Mouse (Mus musculus) layer of hippocampus, adult 18-20 months (tissue): ENCODE results near the gene Olfr520. TPM values are rescaled to one million over a fixed set of nuclear protein-coding genes. Genes with fewer than 3 reads are reported as not detected.
"Not testable (repeated sequence)": the region's sequence is repeated elsewhere in the genome, so short reads cannot be mapped to it uniquely, and the experiment has no call there.

Experiments used
- DNase-seq, 2 experiments: peaks; one replicate each; pipeline ENCODE4 v3.0.0; 2022; ENCODE audit warnings: low spot score in 2 of 2
- long read RNA-seq: library from polyadenylated mRNA; stranded (forward); transcript quantifications from one replicate; pipeline ENCODE4 v2.0.0, GENCODE M21; 2021
- total RNA-seq, 2 experiments: library from RNA; stranded (reverse); gene quantifications; 2 replicates each; pipeline ENCODE4 v1.2.3; 2021

Gene Olfr520
- not detected for total RNA-seq
- long read RNA-seq: 0 reads

DNA sequence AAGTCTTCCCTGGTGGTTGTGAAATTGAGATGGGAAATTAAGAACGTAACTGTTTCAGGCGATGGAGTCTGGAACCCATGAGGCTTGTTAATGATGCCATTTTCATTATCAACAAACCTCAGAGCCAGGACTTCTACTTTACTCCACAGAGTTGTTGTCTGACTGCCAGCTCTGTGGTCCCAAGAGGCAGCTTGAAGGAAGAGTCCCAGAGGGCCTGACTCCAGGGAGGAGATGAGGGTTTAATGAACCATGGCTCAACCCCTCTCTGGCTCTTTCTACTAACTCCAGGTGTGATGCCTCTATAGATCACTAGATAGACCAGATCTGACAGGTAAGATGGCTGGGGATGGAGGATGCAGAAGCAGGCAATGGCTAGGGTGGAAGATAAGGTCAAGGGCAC is at the start of gene Olfr520:
Gene Olfr520, plus strand, starts transcription at position 301 of the 400 bp plus-strand sequence.
- no peak for DNase-seq

DNA sequence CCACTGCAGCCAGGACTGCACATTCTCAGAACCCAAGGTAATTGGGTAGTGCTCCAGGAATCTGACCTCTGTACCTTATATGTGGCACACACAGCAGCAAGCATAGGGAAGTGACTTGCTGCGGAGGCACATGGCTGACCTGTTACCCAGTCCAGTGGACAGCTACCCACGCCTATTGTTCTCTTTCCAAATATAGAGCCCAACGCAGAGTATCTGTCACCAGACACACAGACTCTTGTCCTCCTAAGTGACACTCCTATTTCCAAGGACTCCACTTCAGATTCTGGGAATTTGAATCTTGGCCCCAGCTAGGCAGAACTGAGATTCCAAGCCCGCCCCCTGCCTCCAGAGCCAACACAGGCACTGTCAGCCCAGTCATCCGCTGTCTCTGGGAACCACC is 49.3 kb upstream of the Olfr520 start:
- DNase-seq: no peak

DNA sequence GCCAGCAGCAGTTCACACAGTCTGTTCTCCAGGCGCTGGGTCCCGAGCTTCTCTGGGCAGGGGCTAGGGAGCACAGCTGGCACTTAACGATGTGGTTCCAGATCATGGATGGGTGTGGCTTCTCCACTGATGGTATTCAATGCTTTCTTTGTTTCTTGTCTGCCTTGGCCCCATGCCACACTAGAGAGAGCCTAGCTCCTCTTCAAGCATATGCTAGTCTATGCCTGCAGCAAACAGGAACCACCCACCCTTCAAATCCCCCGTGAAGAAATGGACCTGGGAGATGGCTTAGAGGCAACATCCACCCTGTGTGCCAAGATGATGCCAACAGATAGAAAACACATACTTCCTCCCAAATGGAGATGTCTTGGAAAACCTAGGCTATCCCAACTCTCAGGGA is 46.0 kb upstream of the Olfr520 start:
- peak in 1 of 2 experiments; percentile 49 for DNase-seq

DNA sequence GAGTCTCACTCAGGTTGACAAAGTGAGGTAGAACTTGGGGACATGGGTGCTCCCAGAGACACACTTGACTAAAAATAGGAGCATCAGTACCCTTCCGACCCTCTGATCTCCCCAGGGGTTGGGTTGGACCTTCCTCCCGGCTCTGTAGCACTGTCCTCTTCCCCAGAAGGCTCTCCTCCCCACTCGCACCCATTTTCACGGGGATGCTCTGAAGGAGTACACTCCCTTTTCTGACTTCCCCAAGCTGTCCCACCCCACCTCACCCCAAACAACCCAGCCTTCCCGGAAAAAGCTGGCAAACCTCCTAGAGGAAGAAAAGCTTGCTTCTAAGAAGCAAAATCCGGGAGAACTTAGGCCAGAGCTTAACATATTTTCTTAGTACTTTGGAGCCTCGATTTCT is 39.3 kb upstream of the Olfr520 start:
- DNase-seq: no peak

DNA sequence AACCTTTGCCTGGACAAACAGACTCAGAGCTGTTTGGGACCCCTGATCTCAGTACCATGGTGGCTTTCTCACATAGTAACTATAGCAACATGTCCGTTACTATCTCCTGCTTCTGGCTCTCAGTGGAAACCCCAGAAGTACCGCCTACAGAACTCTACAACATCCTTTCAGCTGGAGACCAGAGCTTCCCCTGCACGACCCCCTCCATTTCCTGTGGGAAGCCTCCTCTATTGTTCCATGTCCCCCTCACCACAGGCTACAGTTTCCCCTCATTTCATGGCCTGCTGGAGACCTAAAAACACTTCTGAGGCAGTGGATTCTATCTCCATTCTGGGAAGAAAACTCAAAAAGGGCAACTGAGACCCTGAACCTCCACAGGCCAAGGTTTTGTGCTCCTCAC is 37.7 kb upstream of the Olfr520 start:
- DNase-seq: no peak

DNA sequence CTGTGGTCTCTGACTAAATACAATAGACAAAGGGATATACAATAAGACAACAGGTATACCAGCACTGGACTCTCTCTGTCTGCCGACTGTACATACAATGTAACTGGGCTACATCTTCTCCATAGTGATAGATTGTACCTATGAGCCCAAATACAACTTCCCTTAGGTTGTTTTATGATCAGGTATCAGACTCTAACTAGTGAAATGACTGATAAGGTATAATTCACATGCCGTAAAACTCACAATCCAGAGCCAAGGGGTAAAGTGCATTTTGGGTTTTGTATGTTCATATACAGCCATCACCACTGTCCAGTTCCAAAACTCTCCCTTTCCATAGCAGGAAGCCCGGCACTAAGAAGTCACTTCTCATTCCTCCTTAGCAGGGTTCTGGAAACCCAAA is 36.7 kb upstream of the Olfr520 start:
- DNase-seq: no peak

DNA sequence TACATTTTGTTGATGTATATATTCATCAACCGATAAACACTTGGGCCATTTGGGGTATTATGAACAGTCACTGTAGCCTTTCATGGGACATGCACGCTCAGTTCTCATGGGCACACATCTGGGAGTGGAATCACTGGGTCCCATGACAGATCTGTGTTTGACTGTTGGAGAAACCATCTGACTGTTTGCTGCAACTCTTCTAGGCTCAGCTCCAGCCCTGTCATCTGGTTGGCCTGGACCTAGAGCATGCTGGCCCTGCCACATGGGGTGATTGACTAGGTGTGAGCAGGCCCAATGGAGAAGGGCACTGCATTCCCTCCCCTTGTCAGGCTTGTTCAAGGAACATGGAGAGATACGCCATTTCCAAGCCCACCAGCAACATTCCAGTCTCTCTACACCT is 36.1 kb upstream of the Olfr520 start:
- DNase-seq: no peak

DNA sequence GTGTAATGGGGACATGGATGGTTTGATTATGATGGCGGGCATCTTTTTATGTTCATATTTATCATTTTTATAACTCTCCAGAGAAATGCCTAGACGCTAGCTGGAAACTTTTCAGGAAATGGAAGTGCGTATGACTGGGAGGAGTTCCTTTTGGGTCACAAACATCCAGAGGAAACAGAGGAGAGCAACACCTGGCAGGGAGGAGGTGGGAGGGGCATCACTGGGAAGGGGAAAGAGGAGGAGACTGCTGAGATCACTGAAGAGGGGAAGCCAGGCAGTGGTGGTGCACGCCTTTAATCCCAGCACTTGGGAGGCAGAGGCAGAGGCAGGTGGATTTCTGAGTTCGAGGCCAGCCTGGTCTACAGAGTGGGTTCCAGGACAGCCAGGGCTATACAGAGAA is 35.6 kb upstream of the Olfr520 start:
- not testable (repeated sequence) for DNase-seq

DNA sequence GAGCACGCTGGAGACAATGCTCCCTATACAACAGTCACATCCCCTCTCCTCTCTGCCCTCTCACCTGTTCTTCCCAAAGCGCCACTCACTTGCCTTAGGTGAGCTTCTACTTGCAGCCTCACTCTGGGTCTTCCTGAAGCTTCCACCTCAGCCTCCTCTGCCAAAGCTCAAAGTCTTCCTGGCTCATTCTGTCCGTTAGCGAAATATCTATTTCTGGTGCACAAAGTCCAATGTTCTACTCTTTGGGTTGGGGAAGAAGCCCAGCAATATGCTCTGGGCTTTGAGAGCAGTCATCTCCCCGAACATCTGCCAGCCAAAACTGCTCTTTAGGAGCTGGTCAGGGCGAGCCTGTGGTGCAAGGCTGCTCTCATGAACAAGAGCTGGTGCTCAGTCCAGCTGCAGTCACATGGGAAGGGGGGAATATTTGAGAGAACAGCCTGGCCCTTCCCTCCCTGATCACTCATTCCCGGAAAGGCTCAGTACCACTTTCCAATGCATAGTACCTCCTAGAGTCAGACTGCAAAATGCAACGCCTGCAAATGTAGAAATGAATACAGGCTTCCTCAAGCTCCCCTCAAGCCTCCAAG is 34.5 kb upstream of the Olfr520 start:
- DNase-seq: no peak

DNA sequence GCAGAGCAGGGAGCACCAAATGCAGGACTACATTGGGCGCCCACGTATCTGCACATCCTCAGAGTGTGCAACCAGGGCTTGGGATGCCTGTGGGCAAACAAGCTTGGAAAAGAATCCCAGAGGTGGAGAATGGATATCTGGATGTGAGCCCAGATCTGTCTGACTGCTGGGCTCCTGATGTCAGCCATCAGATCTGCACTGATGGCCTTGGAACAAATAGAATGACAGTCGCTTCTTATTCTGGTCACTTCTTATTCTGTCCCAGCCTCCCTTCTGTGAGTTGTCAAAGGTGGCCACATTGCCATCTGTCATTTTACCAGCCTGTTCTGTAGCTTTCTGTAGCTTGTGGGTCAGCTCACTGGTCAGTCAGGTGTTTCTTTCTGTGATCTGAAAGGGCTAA is 31.5 kb upstream of the Olfr520 start:
- no peak for DNase-seq

DNA sequence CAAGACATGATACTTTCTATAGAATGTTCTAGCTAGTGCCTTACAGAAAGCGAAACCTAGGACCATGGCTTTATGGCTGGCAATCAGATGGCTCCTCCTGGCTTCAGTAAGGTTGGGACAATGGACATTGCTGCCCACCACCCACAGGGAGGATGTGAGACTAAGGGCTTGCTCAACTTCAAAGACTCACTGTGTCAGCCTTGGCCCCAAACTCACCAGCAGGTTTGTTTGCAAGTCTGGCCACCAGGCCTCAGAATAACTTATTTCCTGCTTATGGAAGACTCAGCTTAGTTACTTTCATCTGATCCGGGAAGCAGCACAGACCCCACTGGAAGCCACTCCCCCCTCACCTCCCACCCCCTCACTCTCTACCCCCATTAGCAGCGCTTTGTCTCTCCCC is 31.0 kb upstream of the Olfr520 start:
- no peak for DNase-seq

DNA sequence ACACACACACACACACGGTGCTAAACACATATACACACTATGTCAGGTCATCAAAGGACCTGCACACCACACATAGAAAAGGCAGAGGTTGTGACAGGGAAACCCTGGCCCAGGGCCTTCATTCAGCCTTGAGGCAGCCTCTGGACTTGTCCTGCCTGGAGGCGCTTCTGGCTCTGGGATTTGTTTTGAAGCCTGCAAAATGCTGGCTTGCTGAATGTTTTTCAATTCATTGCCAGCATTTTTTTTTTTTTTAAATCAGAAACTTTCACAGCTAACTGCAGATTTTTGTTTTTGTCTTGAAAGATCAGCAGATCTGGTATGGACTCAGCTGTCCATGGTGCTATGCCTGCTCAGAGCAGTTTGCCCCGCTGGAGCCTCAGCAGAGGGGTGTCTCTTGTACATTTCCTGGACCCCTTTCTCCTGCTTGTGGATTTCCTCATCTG is 30.3 kb upstream of the Olfr520 start:
- DNase-seq: no peak

DNA sequence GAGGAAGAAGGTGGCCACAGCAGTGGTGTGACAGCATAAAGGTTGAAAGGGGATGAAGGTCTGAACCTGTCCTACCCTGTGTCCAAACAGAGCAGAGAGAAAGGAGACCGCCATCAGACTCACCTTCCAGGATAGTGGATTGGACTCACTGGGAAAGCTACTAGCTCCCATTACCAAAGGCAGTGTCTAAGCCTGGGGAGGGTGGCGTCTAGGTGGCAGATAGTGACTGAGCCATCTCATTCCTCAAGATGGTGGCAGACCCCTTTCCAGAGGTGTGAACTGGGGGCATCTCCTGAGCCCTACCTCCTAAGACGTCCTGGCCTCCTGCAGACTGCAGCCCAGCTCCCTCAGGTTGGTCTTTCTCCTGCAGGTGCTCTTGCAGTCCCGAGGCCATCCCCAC is 29.4 kb upstream of the Olfr520 start:
- no peak for DNase-seq

DNA sequence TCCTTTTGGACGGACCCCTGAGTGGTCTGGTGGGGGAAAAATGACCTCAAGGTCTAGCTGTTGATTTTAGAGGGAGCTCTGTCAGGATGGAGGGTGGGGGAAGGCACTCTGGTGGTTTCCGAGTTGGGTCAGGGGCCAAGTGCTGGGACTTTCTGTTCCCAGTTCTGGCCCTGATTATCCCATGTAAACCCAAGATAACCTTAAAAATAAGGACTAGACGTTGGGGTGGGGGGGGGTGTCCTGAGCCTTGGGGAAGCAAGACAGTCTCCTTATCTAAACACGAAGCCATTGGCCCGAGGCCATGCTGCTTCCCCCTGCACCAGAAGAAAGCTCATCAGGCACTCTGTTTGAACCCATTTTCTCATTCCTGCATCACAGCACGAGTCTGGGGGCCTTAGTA is 27.9 kb upstream of the Olfr520 start:
- DNase-seq: no peak

DNA sequence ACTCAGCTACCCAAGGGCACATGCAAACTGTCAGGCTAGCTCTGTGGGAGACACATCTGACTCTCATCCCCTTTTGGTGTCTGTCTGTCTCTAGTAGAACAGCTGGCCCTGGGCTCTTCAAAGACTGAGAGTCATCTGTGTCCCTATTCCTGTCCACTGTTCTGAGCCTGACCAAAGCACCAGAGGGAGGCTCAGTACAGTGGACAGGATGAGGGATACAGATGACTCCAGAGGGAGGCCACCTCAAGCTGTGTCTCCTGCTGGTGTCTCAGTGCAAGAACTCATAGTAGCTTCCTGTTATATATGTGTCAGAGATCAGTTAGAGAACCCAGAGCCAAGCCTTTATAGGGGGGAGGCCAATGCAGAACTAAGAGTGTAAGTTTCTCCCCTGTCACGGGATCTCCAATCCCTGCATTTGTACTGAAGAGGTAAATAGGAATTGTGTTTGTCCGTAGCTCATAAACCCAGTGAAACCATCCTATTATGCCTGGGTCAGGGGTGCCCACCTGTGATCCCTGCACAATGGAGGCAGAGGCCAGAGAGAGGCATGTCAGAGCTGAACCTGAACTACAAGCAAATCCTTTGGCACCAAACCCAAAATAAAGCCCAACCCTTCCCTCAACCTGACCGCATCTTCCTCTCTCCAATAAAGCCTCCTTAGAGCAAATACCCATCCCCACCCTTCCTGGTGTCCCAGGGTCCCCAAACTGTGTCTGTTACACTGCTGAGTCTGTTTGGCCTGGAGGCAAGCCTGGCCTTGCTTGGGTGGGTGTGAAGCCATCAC is 25.1 kb upstream of the Olfr520 start:
- DNase-seq: no peak

DNA sequence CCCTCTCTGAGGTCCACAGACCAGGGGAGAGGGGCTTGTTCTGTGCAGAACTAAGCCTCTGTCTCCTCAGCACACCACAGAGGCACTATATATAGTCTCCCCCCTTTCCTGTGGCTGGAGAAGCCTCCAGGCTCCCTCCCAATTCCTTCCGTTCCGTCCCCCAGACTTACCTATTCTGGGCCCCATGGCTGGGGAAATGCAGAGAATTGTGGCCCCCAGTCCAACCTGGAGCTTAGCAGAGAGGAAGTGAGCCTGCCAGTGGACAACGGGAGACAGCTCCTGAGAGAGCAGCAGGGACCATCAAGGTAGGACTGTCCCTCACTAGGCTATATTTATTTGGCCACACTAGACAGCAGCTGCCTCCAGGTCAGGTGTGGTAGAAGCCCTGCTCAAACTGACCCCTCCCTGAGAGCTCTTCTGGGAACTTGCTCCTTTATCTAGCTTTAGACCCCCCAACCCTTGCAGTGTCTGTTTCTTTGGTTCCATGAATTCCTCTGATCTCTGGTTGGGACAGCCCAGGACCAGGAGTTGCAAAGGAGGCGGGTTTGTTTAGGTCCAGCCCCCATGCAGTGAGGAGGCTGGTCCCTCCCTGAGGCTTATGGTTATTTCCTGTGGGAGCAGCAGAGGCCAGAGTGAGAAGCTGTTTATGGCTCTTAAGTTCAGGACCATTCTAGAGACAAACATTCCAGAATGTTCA is 23.6 kb upstream of the Olfr520 start:
- DNase-seq: no peak

DNA sequence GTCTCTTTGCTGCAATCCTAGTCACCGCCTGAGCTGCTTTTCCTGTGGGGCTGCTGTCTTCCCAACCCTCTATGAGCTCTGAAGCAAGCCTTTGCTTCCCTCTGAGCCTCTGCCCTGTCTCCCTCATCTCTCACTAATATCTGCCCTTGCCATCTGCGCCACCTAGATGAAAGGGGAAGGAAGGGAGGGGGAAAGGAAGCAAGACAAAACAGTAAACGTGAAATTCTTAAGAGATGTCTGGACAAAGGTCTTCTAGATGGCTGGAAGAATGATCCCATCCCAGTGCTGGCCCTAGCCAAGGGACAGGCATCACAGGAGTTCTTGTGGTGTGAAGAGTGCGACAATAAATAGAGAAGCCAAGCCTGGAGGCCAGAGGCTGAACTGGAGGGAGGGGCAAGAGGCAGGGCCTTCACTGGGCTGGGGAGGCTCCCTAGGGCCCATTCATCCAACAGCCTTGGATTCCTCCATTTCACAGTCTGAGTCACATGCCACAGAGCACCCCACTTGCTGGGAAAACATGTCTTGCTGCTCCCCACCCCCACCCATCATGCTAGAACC is 23.0 kb upstream of the Olfr520 start:
- no peak for DNase-seq

DNA sequence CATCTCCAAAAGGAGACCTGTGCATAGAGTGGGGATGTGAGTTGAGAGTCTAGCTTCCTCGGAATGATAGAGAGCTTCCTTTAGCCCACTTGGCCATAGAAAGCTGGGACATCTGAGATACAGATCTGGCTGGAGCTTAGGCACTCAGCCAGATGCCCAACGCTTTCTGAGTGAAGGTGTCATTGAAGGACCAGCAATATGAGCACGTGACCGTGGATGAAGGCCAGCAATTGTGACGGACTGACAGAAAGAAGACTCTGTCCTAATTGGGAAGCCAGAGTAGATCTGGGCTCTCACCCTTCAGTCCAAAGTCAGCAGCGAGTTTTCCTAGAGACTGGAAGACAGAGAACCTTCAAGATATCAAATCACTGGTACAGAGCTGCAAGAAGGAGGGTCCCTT is 22.4 kb upstream of the Olfr520 start:
- DNase-seq: no peak

DNA sequence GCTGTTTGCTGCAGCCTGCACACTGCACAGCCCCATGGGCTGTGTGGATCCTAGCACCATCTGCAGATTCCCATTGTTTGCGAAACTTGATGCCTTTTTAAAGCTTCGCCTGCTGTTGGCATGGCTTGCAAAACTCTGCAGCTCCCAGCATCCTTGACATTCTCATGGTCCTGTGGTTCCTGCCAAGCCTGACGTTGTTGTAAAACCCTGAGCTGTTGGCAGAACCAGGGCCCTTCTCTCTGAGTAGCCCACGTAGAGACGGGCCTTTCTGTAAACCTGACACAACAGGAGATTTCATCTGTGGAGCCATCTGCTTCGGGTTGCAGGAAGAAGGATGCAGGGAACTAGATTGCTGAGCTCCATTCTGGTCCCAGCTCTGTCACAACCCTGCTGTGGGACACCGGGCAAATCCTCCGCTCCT is 21.8 kb upstream of the Olfr520 start:
- DNase-seq: peak; percentile 82 to 90

DNA sequence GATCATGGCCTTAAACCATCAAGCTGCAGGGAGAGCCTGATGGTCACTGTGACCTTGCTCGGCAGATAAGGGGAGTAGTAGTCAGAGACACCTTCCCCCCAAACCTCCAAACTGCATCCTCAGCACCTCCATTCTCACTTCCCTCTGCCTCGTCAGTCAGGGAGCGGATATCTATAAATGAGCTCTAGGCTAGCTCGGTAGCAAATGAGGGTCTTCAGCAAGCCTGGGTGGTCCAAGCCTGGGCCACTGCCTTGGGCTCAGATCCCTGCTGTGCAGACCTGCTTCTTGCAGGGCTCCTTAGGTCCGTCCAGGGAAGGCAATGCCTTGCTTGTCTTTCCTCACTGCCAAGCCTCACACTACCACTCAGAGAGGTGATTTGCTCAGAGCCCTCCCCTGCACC is 21.3 kb upstream of the Olfr520 start:
- DNase-seq: no peak

DNA sequence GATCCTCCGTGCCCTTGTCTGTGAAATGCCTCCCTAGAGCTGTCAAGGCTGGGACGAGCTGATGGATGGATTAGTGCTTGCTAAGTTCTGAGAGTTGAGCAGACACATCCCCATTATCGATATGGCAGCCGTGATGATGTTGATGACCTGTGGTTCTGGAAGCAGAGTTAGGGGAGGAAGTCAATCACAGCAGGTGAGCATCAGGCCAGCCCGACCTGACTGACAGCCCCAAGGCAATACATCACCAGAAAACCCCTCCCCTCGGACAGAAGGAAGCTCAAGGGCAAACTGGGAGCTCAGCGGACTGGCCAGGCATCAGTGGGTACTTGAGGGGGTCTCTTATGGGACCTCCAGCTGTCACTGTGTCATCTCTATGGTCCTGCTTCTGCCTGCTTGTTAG is 20.1 kb upstream of the Olfr520 start:
- no peak for DNase-seq

DNA sequence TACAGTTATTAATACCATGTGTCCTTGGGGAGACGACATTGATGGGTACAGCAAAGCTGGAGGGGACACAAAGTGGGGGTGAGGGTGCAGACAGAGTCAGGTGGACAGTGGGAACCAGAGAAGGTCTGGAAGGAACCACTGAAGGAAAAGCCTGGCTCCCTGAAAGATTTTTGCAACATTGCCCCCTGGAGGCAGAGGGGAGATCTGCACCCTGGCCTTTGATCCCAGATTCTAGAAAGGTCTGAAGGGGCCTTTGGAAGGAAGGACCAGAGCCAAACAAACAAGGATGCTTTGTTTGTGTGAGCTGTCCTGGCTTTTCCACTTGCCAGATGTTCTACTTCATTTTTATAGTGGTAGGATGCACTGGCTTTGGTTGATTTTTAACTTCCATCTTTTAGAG is 19.6 kb upstream of the Olfr520 start:
- DNase-seq: peak in 1 of 2 experiments; percentile 69
